Mouse (Mus musculus): ENCODE data around the gene Trnp1. TPM values are rescaled to one million over a fixed set of nuclear protein-coding genes. Genes with fewer than 3 reads are reported as not detected.

Gene Trnp1
- polyA plus RNA-seq, 1 experiment: not detected

GRCm38 (mm10) chr4:133497461-133498159, 740 bp downstream of the Trnp1 start:
- Histone ChIP-seq H3K4me1 (ENCODE audit: control insufficient read depth, insufficient read depth, low read length) (peaks cover 31% of the 10 kb centered on the region), H3K4me3 (ENCODE audit: insufficient read depth, low read depth, low read length) (peak overlapping the region; percentile 83), H3K27ac (ENCODE audit: insufficient read depth, low read depth, low read length) (no peak overlapping the region)
- TF ChIP-seq POLR2A (IDR thresholded peaks at IDR 0.05; ENCODE audit: insufficient read depth, low read depth, low read length) (no peak), CTCF (IDR thresholded peaks at IDR 0.05; ENCODE audit: insufficient read depth, low read depth, low read length) (no peak)
- under 1% methylated on average over 70 of the region's 70 CpGs for WGBS

- H3K27ac ChIP-seq (ENCODE audit: insufficient read depth, low read depth, low read length): no peak overlapping the region
- no peak for TF ChIP-seq CTCF (IDR thresholded peaks at IDR 0.05; ENCODE audit: insufficient read depth, low read depth, low read length)
- no peak for TF ChIP-seq POLR2A (IDR thresholded peaks at IDR 0.05; ENCODE audit: insufficient read depth, low read depth, low read length)
- WGBS: 24% methylated on average over 6 of the region's 6 CpGs
- peak overlapping the region; percentile 83 for H3K4me3 ChIP-seq (ENCODE audit: insufficient read depth, low read depth, low read length)
- peaks cover 31% of the 10 kb centered on the region for H3K4me1 ChIP-seq (ENCODE audit: control insufficient read depth, insufficient read depth, low read length)
These were observed 1.5 kb downstream of the Trnp1 start for GRCm38 (mm10) chr4:133496738-133497445.

- 36% methylated on average over 7 of the region's 7 CpGs for WGBS
- Histone ChIP-seq H3K27ac (ENCODE audit: insufficient read depth, low read depth, low read length) (no peak overlapping the region), H3K4me1 (ENCODE audit: control insufficient read depth, insufficient read depth, low read length) (peaks cover 23% of the 10 kb centered on the region), H3K4me3 (ENCODE audit: insufficient read depth, low read depth, low read length) (peak overlapping the region; percentile 7; the same call in 1 of the 2 replicates)
- no peak for TF ChIP-seq CTCF (IDR thresholded peaks at IDR 0.05; ENCODE audit: insufficient read depth, low read depth, low read length)
- no peak for TF ChIP-seq POLR2A (IDR thresholded peaks at IDR 0.05; ENCODE audit: insufficient read depth, low read depth, low read length)
These were observed 2.6 kb downstream of the Trnp1 start for GRCm38 (mm10) chr4:133495711-133496110.

- TF ChIP-seq CTCF (IDR thresholded peaks at IDR 0.05; ENCODE audit: insufficient read depth, low read depth, low read length): no peak
- no peak for TF ChIP-seq POLR2A (IDR thresholded peaks at IDR 0.05; ENCODE audit: insufficient read depth, low read depth, low read length)
- Histone ChIP-seq H3K27ac (ENCODE audit: insufficient read depth, low read depth, low read length) (no peak overlapping the region), H3K4me3 (ENCODE audit: insufficient read depth, low read depth, low read length) (no peak overlapping the region), H3K4me1 (ENCODE audit: control insufficient read depth, insufficient read depth, low read length) (peaks cover 23% of the 10 kb centered on the region)
- WGBS: 66% methylated on average over 4 of the region's 4 CpGs
These were observed 3.5 kb downstream of the Trnp1 start for GRCm38 (mm10) chr4:133494867-133495266.

- Histone ChIP-seq H3K27ac (ENCODE audit: insufficient read depth, low read depth, low read length) (no peak overlapping the region), H3K4me3 (ENCODE audit: insufficient read depth, low read depth, low read length) (peak overlapping the region; percentile 42), H3K4me1 (ENCODE audit: control insufficient read depth, insufficient read depth, low read length) (peaks cover 23% of the 10 kb centered on the region)
- TF ChIP-seq CTCF (IDR thresholded peaks at IDR 0.05; ENCODE audit: insufficient read depth, low read depth, low read length) (peak; percentile 88), POLR2A (IDR thresholded peaks at IDR 0.05; ENCODE audit: insufficient read depth, low read depth, low read length) (no peak)
- WGBS: 3% methylated on average over 12 of the region's 12 CpGs
These were observed 3.9 kb downstream of the Trnp1 start for GRCm38 (mm10) chr4:133494432-133494831.

- H3K4me1 ChIP-seq (ENCODE audit: control insufficient read depth, insufficient read depth, low read length): peaks cover 21% of the 10 kb centered on the region
- WGBS: 18% methylated on average over 10 of the region's 12 CpGs
- H3K27ac ChIP-seq (ENCODE audit: insufficient read depth, low read depth, low read length): no peak overlapping the region
- TF ChIP-seq CTCF (IDR thresholded peaks at IDR 0.05; ENCODE audit: insufficient read depth, low read depth, low read length) (no peak), POLR2A (IDR thresholded peaks at IDR 0.05; ENCODE audit: insufficient read depth, low read depth, low read length) (no peak)
- peak overlapping the region; percentile 42 for H3K4me3 ChIP-seq (ENCODE audit: insufficient read depth, low read depth, low read length)
These were observed 4.5 kb downstream of the Trnp1 start for GRCm38 (mm10) chr4:133493895-133494294.

GRCm38 (mm10) chr4:133491800-133492199, 6.5 kb downstream of the Trnp1 start:
- Histone ChIP-seq H3K4me3 (ENCODE audit: insufficient read depth, low read depth, low read length) (no peak overlapping the region), H3K27ac (ENCODE audit: insufficient read depth, low read depth, low read length) (no peak overlapping the region), H3K4me1 (ENCODE audit: control insufficient read depth, insufficient read depth, low read length) (peaks cover 14% of the 10 kb centered on the region)
- 54% methylated on average over 10 of the region's 10 CpGs for WGBS
- no peak for TF ChIP-seq CTCF (IDR thresholded peaks at IDR 0.05; ENCODE audit: insufficient read depth, low read depth, low read length)
- TF ChIP-seq POLR2A (IDR thresholded peaks at IDR 0.05; ENCODE audit: insufficient read depth, low read depth, low read length): no peak

- WGBS: 58% methylated on average over 4 of the region's 4 CpGs
- Histone ChIP-seq H3K4me3 (ENCODE audit: insufficient read depth, low read depth, low read length) (no peak overlapping the region), H3K4me1 (ENCODE audit: control insufficient read depth, insufficient read depth, low read length) (peaks cover 7% of the 10 kb centered on the region), H3K27ac (ENCODE audit: insufficient read depth, low read depth, low read length) (no peak overlapping the region)
- TF ChIP-seq POLR2A (IDR thresholded peaks at IDR 0.05; ENCODE audit: insufficient read depth, low read depth, low read length): no peak
- TF ChIP-seq CTCF (IDR thresholded peaks at IDR 0.05; ENCODE audit: insufficient read depth, low read depth, low read length): no peak
These were observed 8.7 kb downstream of the Trnp1 start for GRCm38 (mm10) chr4:133489489-133490245.

All from olfactory bulb, adult 2 months (tissue).